Mouse (Mus musculus): ENCODE data around the gene Gm3239.
"Not testable (repeated sequence)": the region's sequence is repeated elsewhere in the genome, so short reads cannot be mapped to it uniquely, and the experiment has no call there.

- TF ChIP-seq POLR2A (IDR thresholded peaks at IDR 0.05; ENCODE audit: borderline replicate concordance, control insufficient read depth, low read depth, low read length); CTCF (IDR thresholded peaks at IDR 0.05; ENCODE audit: control insufficient read depth, insufficient read depth, low read length): not testable (repeated sequence)
Measured at GRCm38 (mm10) chr14:4708938-4709337, 44.9 kb downstream of the Gm3239 start, which contains the start of gene Gm7876.
